Mouse (Mus musculus) bone marrow, adult 2 months (tissue): Measurements from ENCODE around the gene Nap1l5. TPM values are rescaled to one million over a fixed set of nuclear protein-coding genes. Genes with fewer than 3 reads are reported as not detected.

Experiments
- H3K27ac ChIP-seq: fragments of 200-500 bp; 2 replicates; pipeline ENCODE4 v1.5.1; 2012; ENCODE audit warnings: low read depth, mild to moderate bottlenecking, control low read depth, inconsistent platforms, low read length; ENCODE audit not compliant: control insufficient read depth, poor library complexity, insufficient read depth
- H3K4me1 ChIP-seq: fragments of 200-500 bp; 2 replicates; pipeline ENCODE4 v1.6.1; 2011; ENCODE audit warnings: low read length; ENCODE audit not compliant: control insufficient read depth, insufficient read depth
- H3K4me3 ChIP-seq: fragments of 200-500 bp; replicated peaks from 2 replicates; pipeline ENCODE3; 2011; ENCODE audit warnings: mild to moderate bottlenecking, low read depth, low read length, control low read depth; ENCODE audit not compliant: control insufficient read depth
- CTCF ChIP-seq: fragments of 200-500 bp; IDR thresholded peaks from 2 replicates; pipeline ENCODE4 v1.5.1; 2011; ENCODE audit warnings: low read length, control low read depth; ENCODE audit not compliant: control insufficient read depth, insufficient read depth
- POLR2A ChIP-seq: fragments of 200-500 bp; IDR thresholded peaks from 2 replicates; pipeline ENCODE4 v1.6.1; 2011; ENCODE audit warnings: low read depth, mild to moderate bottlenecking, control low read depth, low read length, borderline replicate concordance; ENCODE audit not compliant: control insufficient read depth
- WGBS: fragments of 180-500 bp; shearing (Covaris S2); methylation state at CpG from one replicate; pipeline ENCODE4 v1.1.7; 2018; 5-methylcytosine and 5-hydroxymethylcytosine counted together
- polyA plus RNA-seq: library from polyadenylated mRNA; stranded (reverse); fragments of >200 nt; gene quantifications from 2 replicates; pipeline ENCODE4 v1.2.4, GENCODE M21; 2011; ENCODE audit warnings: low replicate concordance; ENCODE audit not compliant: missing spikeins, insufficient read depth, insufficient read length

Nap1l5 gene
- polyA plus RNA-seq, 1 experiment = 3.5 TPM

DNA sequence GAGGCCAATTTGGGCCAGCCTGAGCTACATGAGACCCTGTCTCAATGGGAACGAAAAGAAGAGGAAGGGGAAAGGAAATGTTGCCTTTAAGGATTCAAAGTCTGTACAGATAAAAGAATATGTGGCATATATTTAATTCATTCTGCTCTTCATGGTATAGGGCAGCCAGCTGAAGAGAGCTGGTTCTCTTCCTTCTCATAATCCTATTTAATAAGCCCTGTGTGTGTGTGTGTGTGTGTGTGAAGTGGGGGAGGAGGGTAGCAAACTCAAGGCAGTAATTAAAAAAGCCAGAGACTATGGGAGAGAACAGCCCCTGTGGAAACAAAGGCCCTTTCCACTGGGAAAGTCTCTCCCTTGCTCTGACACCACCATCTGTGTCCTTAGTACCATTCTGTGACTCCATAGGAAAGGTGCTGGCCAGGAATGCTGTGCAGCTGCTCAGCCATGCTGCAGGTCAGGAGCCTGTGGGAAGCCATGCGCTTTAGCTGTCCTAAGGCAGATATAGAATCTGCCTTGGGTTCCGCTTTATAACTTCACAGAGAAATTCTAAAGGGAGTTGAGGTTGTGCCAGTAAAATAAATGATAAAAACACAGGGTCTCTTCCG, 43.1 kb downstream of the Nap1l5 start:
- Histone ChIP-seq H3K4me3 (no peak overlapping the region), H3K4me1 (no peaks in the 10 kb centered on the region), H3K27ac (no peak overlapping the region)
- TF ChIP-seq CTCF = no peak
- no peak for TF ChIP-seq POLR2A
- WGBS = 81% methylated on average over 4 of the region's 4 CpGs

DNA sequence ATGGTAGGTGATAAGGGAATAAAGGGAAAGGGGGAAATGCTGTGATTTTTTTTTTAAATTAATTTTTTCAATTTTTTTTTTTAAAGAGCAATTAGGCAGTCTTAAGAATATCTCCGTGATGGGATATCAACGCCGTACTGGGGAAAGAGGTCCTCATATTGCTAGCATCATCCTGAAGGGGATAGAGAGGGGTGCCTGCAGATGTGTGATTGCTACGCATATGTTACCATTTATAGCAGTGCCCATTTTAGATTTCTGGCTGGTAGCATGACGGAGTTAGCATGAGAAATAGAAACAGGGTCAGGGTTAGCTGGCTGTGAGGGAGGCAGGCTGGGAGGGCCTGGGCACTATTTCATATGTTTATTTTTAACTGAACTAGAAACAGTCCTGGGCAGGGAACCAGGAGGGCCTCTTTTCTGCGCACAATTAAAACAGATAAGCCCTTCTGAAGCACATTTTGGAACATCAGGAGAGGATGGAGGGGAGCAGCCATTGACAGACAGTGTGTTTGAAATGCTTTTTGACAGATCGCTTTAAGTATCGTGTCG, 44.4 kb downstream of the Nap1l5 start:
- TF ChIP-seq CTCF (no peak), POLR2A (no peak)
- 89% methylated on average over 9 of the region's 9 CpGs for WGBS

DNA sequence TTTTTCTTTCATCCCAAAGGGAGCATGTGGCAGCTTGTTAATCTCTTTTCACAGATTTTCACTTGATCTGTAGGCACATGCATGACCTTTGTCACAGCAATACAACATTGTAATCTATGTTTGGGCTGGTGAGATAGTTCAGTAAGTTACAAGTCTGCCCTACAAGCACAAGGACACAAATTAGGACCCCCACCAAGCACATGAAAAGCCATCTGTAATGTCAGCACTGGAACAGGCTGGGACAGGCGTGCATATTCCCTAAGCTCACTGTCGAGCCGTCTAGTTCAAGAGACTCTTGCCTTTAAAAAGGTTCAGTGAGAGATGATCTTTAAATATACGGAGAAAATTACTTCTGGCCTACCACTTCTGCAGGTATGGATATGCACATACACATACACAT, 47.4 kb downstream of the Nap1l5 start:
- TF ChIP-seq POLR2A = no peak
- TF ChIP-seq CTCF = no peak
- Histone ChIP-seq H3K27ac (no peak overlapping the region), H3K4me3 (no peak overlapping the region), H3K4me1 (no peaks in the 10 kb centered on the region)
- WGBS = 92% methylated on average over 4 of the region's 4 CpGs

More for the DNA sequence above, 44.4 kb downstream of the Nap1l5 start:
- no peak overlapping the region for H3K4me3 ChIP-seq
- H3K27ac ChIP-seq = no peak overlapping the region
- H3K4me1 ChIP-seq = no peaks in the 10 kb centered on the region

DNA sequence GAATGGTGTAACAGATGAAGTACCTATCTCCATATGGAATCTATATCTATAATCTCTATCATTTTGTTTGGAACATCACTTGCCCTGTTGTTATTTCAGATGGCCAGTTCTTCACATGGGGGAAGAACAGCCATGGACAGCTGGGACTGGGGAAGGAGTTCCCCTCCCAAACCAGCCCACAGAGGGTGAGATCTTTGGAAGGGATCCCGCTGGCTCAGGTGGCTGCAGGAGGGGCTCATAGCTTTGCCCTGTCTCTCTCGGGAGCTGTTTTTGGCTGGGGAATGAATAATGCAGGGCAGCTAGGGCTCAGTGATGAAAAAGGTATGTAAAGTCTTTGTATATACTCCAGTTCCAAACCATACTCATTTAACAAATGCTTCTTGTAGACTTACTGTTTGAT, 50.4 kb downstream of the Nap1l5 start:
- H3K4me3 ChIP-seq = no peak overlapping the region
- H3K4me1 ChIP-seq = no peaks in the 10 kb centered on the region
- WGBS = 87% methylated on average over 2 of the region's 2 CpGs
- H3K27ac ChIP-seq = no peak overlapping the region
- TF ChIP-seq POLR2A (no peak), CTCF (no peak)

DNA sequence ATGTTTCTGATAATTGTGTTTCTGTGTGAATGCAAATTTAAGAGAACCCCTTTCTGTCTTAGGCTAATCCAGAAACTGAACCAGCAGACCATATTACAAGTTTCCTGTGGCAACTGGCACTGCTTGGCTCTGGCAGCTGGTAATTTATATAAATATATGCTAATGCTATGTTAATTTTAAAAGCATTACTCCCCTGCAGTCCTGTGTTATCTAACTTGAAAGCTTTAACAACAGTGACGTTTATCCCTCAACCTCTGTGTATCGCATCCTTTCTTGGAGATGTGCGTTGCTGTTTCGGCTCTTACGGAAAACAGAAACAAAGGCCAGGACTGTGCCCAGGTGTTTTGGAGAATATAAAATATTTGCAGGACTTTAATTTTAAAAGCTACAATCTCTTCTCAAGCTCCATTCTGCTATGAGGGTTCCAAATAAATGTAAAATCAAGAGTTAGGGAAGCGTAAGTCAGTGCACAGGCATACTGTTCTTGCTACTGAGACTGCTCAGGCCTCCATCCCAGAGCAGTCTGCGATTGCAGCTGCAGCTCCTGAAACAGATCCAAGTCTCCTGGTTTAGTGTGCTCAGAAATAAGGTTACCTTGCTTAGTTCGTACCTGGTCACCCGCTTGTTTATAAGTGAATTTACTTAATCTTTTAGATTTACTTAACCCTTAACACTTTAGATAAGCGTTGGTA, 51.1 kb downstream of the Nap1l5 start:
- TF ChIP-seq CTCF = no peak
- no peak for TF ChIP-seq POLR2A
- H3K27ac ChIP-seq = no peak overlapping the region
- H3K4me3 ChIP-seq = no peak overlapping the region
- no peaks in the 10 kb centered on the region for H3K4me1 ChIP-seq
- 91% methylated on average over 10 of the region's 10 CpGs for WGBS

Other genes starting within 250 kb of the Nap1l5 start
- gene Herc3, start 75.6 kb downstream of the Nap1l5 start, polyA plus RNA-seq = 7.2 and 12.3 TPM in 2 replicates
- 0.68 and 1.6 TPM in 2 replicates for gene Fam13a, start 117.5 kb upstream of the Nap1l5 start, polyA plus RNA-seq